Comparison of ENCODE assay signal across 11 mouse cellular contexts in genomic region chr5:35836992-35837391, GRCm38 (mm10).
"Had no signal": no experiment of that assay in that cellular context is flagged by ENCODE, and none has a peak within 500 bp of the region (broad histone marks: within the 10 kb centered on the region; RNA-seq: fewer than 3 reads in every experiment).

No protein-coding gene starts in this region.

- H3K27ac ChIP-seq: limb, embryonic 10.5 days; liver, embryonic 15.5 days; midbrain, embryonic 10.5 days; neural tube, embryonic 12.5 days; stomach, embryonic 15.5 days had no signal

- H3K4me3 ChIP-seq: limb, embryonic 10.5 days; liver, embryonic 15.5 days; midbrain, embryonic 10.5 days; neural tube, embryonic 12.5 days; stomach, embryonic 15.5 days had no signal

- DNase-seq: kidney, adult 8-10 months; kidney, postnatal 25 days; lung, adult 2 months; lung, postnatal 36 days; midbrain, embryonic 14.5 days; thymus, postnatal 4 days had no signal
